Mouse (Mus musculus) intestine, embryonic 15.5 days (tissue): ENCODE results near the gene Arhgef28. TPM values are rescaled to one million over a fixed set of nuclear protein-coding genes. Genes with fewer than 3 reads are reported as not detected.
"Not testable (repeated sequence)": the region's sequence is repeated elsewhere in the genome, so short reads cannot be mapped to it uniquely, and the experiment has no call there.

Source experiments
- ATAC-seq: fragments of 200-750 bp; cut with Nextera tagmentation; 2 replicates; pipeline ENCODE4 v1.8.0; 2017; ENCODE audit warnings: moderate TSS enrichment, moderate library complexity
- H3K27ac ChIP-seq: fragments of 300-500 bp; sonication (generic); 2 replicates; pipeline ENCODE4 v1.5.1; 2015; ENCODE audit warnings: mild to moderate bottlenecking, inconsistent platforms
- H3K27me3 ChIP-seq: fragments of 300-500 bp; sonication (generic); replicated peaks from 2 replicates; pipeline ENCODE4 v1.6.1; 2015; ENCODE audit warnings: inconsistent platforms
- H3K36me3 ChIP-seq: fragments of 300-500 bp; sonication (generic); 2 replicates; pipeline ENCODE4 v1.6.1; 2015; ENCODE audit warnings: inconsistent platforms
- H3K4me1 ChIP-seq: fragments of 300-500 bp; sonication (generic); replicated peaks from 2 replicates; pipeline ENCODE4 v1.6.1; 2015; ENCODE audit warnings: inconsistent platforms
- H3K4me2 ChIP-seq: fragments of 300-500 bp; sonication (generic); replicated peaks from 2 replicates; pipeline ENCODE4 v1.6.1; 2015; ENCODE audit warnings: mild to moderate bottlenecking, inconsistent platforms
- H3K4me3 ChIP-seq: fragments of 300-500 bp; sonication (generic); replicated peaks from 2 replicates; pipeline ENCODE4 v1.5.1; 2015; ENCODE audit warnings: inconsistent platforms
- H3K9ac ChIP-seq: fragments of 300-500 bp; sonication (generic); 2 replicates; pipeline ENCODE4 v1.6.1; 2015; ENCODE audit warnings: inconsistent platforms
- H3K9me3 ChIP-seq: fragments of 300-500 bp; sonication (generic); 2 replicates; pipeline ENCODE4 v1.6.1; 2016; ENCODE audit warnings: inconsistent platforms
- WGBS: fragments of 180-500 bp; shearing (Covaris S2); methylation state at CpG from one replicate; pipeline ENCODE4 v1.1.7; 2015; 5-methylcytosine and 5-hydroxymethylcytosine counted together
- polyA plus RNA-seq: library from polyadenylated mRNA; unstranded; fragments of >200 nt; fragmentation: Nextera tagmentation; extraction: Ambion mirVana; gene quantifications from 2 replicates; pipeline ENCODE4 v1.2.1, GENCODE M21; 2015

Gene Arhgef28
- polyA plus RNA-seq, 1 experiment from 2014 or later: 15.6 TPM

DNA sequence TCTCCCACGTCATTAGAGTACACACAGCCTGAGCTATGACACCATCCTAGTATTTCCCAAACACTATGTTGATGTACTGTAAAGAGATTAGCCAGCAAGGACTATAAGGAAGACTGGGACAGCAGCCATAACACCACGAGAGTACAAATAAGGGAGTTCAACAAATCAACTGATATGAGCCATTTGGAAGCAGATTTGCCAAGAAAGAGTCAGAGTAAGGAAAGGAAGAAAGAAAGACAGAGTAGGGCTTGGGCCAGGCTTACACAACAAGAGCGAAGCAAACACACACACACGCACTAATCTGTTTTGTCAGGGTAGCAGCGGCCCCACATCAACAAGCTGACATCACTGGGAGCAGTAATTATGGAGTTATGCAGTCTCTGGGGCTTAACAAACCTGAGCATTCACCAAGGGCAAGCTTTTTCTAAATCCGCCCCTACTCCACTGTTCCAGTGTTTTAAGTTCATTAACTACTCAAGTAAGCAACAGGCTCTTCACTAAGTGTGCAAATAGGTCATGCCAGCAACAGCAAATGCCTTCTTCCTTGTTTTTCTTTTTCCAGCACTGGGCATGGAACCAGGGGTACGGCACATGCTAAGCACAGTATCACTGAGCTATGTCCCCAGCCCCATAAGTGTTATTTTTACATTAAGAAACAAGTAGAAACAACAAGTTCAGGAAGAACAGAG is 88.5 kb downstream of the Arhgef28 start:
- no peaks in the 10 kb centered on the region for H3K9me3 ChIP-seq
- no peak overlapping the region for H3K4me2 ChIP-seq
- no peak overlapping the region for H3K27ac ChIP-seq
- no peak for ATAC-seq
- H3K36me3 ChIP-seq: no peaks in the 10 kb centered on the region
- no peaks in the 10 kb centered on the region for H3K27me3 ChIP-seq
- 69% methylated on average over 7 of the region's 7 CpGs for WGBS
- no peak overlapping the region for H3K4me3 ChIP-seq
- peaks cover 7% of the 10 kb centered on the region; the same call in 1 of the 2 replicates for H3K4me1 ChIP-seq
- H3K9ac ChIP-seq: no peak overlapping the region

- Histone ChIP-seq H3K4me1 (peaks cover 9% of the 10 kb centered on the region; the same call in 1 of the 2 replicates), H3K4me3 (no peak overlapping the region), H3K27ac (no peak overlapping the region), H3K4me2 (no peak overlapping the region), H3K36me3 (no peaks in the 10 kb centered on the region), H3K27me3 (no peaks in the 10 kb centered on the region), H3K9ac (no peak overlapping the region), H3K9me3 (no peaks in the 10 kb centered on the region)
- peak; percentile 30; the same call in 1 of the 2 replicates for ATAC-seq
- WGBS: 46% methylated on average over 6 of the region's 6 CpGs
Measured at GRCm38 (mm10) chr13:98115650-98116049, 90.6 kb downstream of the Arhgef28 start.

DNA sequence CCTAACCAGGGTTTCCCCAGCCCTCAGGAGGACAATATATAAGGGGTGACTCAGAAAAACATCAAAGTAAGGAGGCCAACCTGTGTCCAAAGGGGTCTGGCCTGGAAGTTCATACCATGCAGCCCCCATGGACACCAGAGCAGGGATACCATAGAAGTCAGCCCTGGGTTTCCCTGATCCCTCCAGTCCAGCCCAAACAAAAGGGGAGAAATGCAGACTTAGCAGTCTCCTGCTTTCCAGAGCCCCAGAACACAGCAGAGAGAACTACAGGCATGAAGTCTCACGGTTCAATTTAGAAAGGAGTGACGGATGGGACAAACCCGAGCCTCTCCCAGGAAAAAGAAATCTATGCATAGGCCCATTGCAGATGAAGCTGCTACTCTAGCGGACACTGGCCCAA is 91.2 kb downstream of the Arhgef28 start:
- H3K4me1 ChIP-seq: peaks cover 6% of the 10 kb centered on the region; the same call in 1 of the 2 replicates
- H3K27me3 ChIP-seq: no peaks in the 10 kb centered on the region
- H3K4me3 ChIP-seq: no peak overlapping the region
- 60% methylated on average over 4 of the region's 4 CpGs for WGBS
- H3K27ac ChIP-seq: no peak overlapping the region
- H3K9ac ChIP-seq: no peak overlapping the region
- H3K4me2 ChIP-seq: no peak overlapping the region
- ATAC-seq: no peak
- H3K36me3 ChIP-seq: no peaks in the 10 kb centered on the region
- H3K9me3 ChIP-seq: no peaks in the 10 kb centered on the region

DNA sequence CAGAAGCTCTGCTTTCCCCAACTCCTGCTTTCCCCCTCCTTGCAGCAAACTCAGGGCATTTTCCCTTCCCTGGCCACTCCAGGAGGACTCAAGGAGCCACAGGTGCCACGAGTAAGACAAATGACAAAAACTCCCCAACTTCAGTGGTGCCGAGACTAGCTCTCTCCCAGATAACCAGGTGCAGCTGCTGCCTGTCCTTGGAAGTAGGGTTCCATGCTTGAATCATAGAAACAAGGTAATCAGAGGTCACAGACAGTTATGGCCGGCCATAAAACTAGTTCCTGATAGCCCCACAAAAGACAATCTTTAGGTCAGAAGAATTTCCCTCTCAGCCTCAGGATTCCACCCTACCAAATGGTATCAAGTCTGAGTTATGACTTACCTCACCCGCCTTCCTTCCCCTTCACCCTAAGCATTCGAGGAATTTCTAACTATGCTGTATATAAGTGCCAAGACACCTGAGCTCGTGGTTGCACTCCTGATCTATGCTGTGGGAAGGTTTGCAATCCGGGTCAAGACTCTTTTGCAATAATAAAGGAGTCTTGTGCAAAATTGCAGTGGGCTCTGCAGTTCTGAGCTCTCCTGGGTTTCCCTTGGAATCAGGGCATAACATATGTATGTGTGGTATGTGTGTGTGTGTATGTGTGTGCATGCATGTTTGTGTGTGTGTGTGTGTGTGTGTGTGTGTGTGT is 93.3 kb downstream of the Arhgef28 start:
- no peaks in the 10 kb centered on the region for H3K27me3 ChIP-seq
- no peak overlapping the region for H3K4me3 ChIP-seq
- no peaks in the 10 kb centered on the region for H3K9me3 ChIP-seq
- H3K27ac ChIP-seq: no peak overlapping the region
- WGBS: 37% methylated on average over 7 of the region's 7 CpGs
- peaks cover 6% of the 10 kb centered on the region; the same call in 1 of the 2 replicates for H3K4me1 ChIP-seq
- H3K36me3 ChIP-seq: no peaks in the 10 kb centered on the region
- H3K9ac ChIP-seq: no peak overlapping the region
- no peak overlapping the region for H3K4me2 ChIP-seq
- peak; percentile 65 for ATAC-seq

DNA sequence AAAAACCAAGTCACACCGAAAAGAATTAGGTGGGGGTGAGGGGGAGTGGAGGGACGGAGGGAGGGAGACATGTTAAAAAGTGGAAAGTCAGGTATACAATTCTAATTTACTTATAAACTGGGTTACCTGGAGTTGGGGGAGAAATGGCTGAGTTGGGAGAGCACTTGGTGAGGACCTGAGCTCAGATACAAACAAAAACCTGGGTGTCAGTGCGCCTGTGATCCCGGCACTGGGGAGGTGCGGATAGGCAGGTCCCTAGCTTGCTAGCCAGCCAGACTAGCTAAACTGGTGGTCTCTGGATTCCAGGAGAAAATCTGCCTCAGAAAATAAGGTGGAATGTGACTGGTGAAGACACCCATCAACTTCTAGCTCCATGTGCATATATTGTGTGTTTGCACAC is 94.7 kb downstream of the Arhgef28 start:
- H3K27ac ChIP-seq: no peak overlapping the region
- H3K4me2 ChIP-seq: no peak overlapping the region
- H3K4me1 ChIP-seq: peaks cover 6% of the 10 kb centered on the region; the same call in 1 of the 2 replicates
- no peak overlapping the region for H3K9ac ChIP-seq
- H3K27me3 ChIP-seq: no peaks in the 10 kb centered on the region
- no peak overlapping the region for H3K4me3 ChIP-seq
- ATAC-seq: no peak
- WGBS: 83% methylated on average over 5 of the region's 5 CpGs
- no peaks in the 10 kb centered on the region for H3K36me3 ChIP-seq
- H3K9me3 ChIP-seq: no peaks in the 10 kb centered on the region

DNA sequence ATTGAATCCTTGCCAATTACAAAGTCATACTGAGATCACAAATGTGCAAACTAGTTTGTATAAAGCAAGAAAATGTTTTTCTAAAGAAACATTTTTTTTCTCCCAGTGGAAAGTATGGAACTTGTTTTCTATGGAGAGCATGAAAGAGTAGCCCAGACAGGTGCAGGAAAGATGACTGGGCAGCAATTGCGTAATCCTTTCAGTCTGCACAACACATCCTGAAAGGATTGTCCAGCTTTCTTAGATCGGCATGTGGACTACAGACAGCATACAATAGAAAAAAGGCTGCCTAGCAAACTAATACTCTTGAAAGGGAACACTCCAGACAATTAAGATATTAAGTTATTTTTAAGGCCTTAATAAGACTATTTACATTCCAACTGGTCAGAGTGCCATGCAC is 95.2 kb downstream of the Arhgef28 start:
- no peak overlapping the region for H3K4me3 ChIP-seq
- no peaks in the 10 kb centered on the region for H3K36me3 ChIP-seq
- no peak overlapping the region for H3K4me2 ChIP-seq
- H3K4me1 ChIP-seq: peaks cover 6% of the 10 kb centered on the region; the same call in 1 of the 2 replicates
- no peaks in the 10 kb centered on the region for H3K9me3 ChIP-seq
- no peak overlapping the region for H3K27ac ChIP-seq
- 76% methylated on average over 2 of the region's 2 CpGs for WGBS
- ATAC-seq: peak; percentile 52; the same call in 1 of the 2 replicates
- no peak overlapping the region for H3K9ac ChIP-seq
- H3K27me3 ChIP-seq: no peaks in the 10 kb centered on the region

- not testable (repeated sequence) for H3K36me3 ChIP-seq, H3K4me1 ChIP-seq, H3K27me3 ChIP-seq, ATAC-seq, H3K27ac ChIP-seq, H3K9ac ChIP-seq, H3K4me3 ChIP-seq, H3K4me2 ChIP-seq, H3K9me3 ChIP-seq
- WGBS: 91% methylated on average over 3 of the region's 3 CpGs
Measured at GRCm38 (mm10) chr13:98108481-98108880, 97.8 kb downstream of the Arhgef28 start.

GRCm38 (mm10) chr13:98107621-98108020 is 98.6 kb downstream of the Arhgef28 start:
- Histone ChIP-seq H3K4me2 (no peak overlapping the region), H3K27me3 (no peaks in the 10 kb centered on the region), H3K4me1 (0 out of 2 replicates have a peak, but pooled peaks cover 2% of the 10 kb centered on the region), H3K4me3 (no peak overlapping the region), H3K27ac (no peak overlapping the region), H3K9ac (no peak overlapping the region), H3K36me3 (no peaks in the 10 kb centered on the region), H3K9me3 (no peaks in the 10 kb centered on the region)
- 72% methylated on average over 2 of the region's 2 CpGs for WGBS
- ATAC-seq: no peak

GRCm38 (mm10) chr13:98095966-98096365 is 110.3 kb downstream of the Arhgef28 start:
- H3K4me1 ChIP-seq: 0 out of 2 replicates have a peak, but pooled peaks cover 3% of the 10 kb centered on the region
- H3K27ac ChIP-seq: no peak overlapping the region
- H3K9ac ChIP-seq: no peak overlapping the region
- no peaks in the 10 kb centered on the region for H3K36me3 ChIP-seq
- 75% methylated on average over 4 of the region's 4 CpGs for WGBS
- no peaks in the 10 kb centered on the region for H3K27me3 ChIP-seq
- no peak overlapping the region for H3K4me2 ChIP-seq
- no peak for ATAC-seq
- H3K9me3 ChIP-seq: no peaks in the 10 kb centered on the region
- no peak overlapping the region for H3K4me3 ChIP-seq

DNA sequence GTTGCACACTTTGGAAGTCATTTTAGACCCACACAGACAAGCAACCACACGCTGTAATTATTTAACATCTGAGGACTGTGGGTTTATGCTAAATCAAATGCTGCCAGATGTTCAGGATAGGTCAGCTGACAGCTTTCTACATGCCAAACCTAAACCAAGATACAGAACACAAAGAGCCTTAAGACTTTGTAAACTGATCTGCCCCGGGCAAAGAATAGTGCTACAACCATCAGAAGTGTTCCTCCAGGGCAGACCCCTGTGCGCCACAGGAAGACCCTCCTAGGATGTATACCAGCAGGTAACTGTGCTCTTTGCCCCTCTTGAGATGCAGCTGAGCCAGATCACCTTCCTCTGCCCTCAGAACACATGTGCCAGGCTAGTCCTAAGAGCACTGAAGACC is 111.9 kb downstream of the Arhgef28 start:
- no peak for ATAC-seq
- no peak overlapping the region for H3K27ac ChIP-seq

DNA sequence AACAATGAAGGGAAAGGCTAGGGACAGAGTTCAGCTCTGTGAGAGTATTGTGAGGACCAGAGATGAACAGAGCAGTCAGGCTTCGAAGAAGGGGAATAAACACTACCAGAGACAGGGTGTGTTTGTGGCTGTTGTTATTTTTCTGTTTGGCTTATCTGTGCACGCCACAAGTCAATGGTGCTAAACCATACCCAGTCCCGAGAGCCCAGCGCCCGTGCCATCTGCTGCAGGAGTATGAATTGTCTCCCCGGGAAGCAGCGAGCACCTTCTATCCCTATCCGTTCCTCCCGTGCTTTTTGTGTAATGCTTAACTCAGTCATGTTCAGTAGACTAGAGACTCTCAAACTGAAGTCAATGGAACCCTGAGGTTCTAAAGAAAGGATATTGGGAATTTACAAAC is 112.8 kb downstream of the Arhgef28 start:
- H3K4me3 ChIP-seq: no peak overlapping the region
- ATAC-seq: no peak
- no peak overlapping the region for H3K9ac ChIP-seq
- WGBS: 86% methylated on average over 9 of the region's 9 CpGs
- H3K27ac ChIP-seq: no peak overlapping the region
- H3K36me3 ChIP-seq: no peaks in the 10 kb centered on the region
- no peak overlapping the region for H3K4me2 ChIP-seq
- no peaks in the 10 kb centered on the region for H3K27me3 ChIP-seq
- no peaks in the 10 kb centered on the region for H3K9me3 ChIP-seq
- 0 out of 2 replicates have a peak, but pooled peaks cover 3% of the 10 kb centered on the region for H3K4me1 ChIP-seq

More for the DNA sequence above, 111.9 kb downstream of the Arhgef28 start:
- no peak overlapping the region for H3K9ac ChIP-seq
- H3K36me3 ChIP-seq: no peaks in the 10 kb centered on the region
- no peak overlapping the region for H3K4me3 ChIP-seq
- no peaks in the 10 kb centered on the region for H3K27me3 ChIP-seq
- 62% methylated on average over 3 of the region's 3 CpGs for WGBS
- H3K9me3 ChIP-seq: no peaks in the 10 kb centered on the region
- H3K4me2 ChIP-seq: no peak overlapping the region
- H3K4me1 ChIP-seq: 0 out of 2 replicates have a peak, but pooled peaks cover 3% of the 10 kb centered on the region

DNA sequence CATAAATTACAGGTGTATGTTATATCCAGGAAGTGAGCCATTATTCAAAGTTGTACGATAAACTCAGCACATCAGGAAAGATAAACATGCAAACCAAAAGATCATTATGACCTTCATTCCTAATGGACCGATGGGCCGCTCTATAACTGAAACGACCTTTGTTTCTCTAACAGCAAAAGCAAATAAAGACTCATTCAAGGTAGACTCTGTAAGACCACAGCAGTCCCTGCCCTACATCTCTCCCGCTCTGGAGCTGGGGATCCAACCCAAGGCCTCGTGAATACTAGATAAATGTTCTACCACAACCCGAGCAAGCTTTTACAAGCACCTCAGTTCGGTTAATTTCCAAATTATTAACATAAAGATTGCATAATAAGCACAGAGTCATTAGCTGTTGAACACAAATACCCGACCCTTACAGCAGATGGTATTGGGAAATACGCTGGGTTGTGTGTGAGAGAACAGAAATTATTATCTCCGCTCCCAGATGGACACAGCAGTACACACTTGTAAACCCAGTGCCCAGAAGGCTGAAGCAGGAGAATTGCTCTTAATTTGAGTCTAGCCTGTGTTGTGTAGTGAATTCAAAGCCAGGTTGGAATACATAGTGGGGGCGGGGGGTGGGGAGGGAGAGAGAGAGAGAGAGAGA is 113.8 kb downstream of the Arhgef28 start:
- Histone ChIP-seq H3K9ac (no peak overlapping the region), H3K4me1 (0 out of 2 replicates have a peak, but pooled peaks cover 3% of the 10 kb centered on the region), H3K9me3 (no peaks in the 10 kb centered on the region), H3K27ac (no peak overlapping the region), H3K4me3 (no peak overlapping the region), H3K36me3 (no peaks in the 10 kb centered on the region), H3K27me3 (no peaks in the 10 kb centered on the region), H3K4me2 (no peak overlapping the region)
- WGBS: 69% methylated on average over 12 of the region's 12 CpGs
- peak; percentile 69 for ATAC-seq
